Mouse (Mus musculus): Measurements from ENCODE around the gene Foxo3. TPM values are rescaled to one million over a fixed set of nuclear protein-coding genes. Genes with fewer than 3 reads are reported as not detected.

Gene Foxo3
- total RNA-seq, 2 experiments from 2014 or later = 118 to 181 TPM

- ATAC-seq (replicated peaks; ENCODE audit: low FRiP score, poor library complexity, severe bottlenecking) = no peak
Measured at GRCm38 (mm10) chr10:42198682-42199081, 77.9 kb downstream of the Foxo3 start.

GRCm38 (mm10) chr10:42194784-42195183, 81.8 kb downstream of the Foxo3 start:
- ATAC-seq (replicated peaks; ENCODE audit: low FRiP score, poor library complexity, severe bottlenecking) = no peak

- no peak for ATAC-seq (replicated peaks; ENCODE audit: low FRiP score, poor library complexity, severe bottlenecking)
Measured at GRCm38 (mm10) chr10:42193981-42194380, 82.6 kb downstream of the Foxo3 start.

GRCm38 (mm10) chr10:42192951-42193350, 83.6 kb downstream of the Foxo3 start:
- ATAC-seq (replicated peaks; ENCODE audit: low FRiP score, poor library complexity, severe bottlenecking) = no peak

GRCm38 (mm10) chr10:42189674-42190434, 86.7 kb downstream of the Foxo3 start:
- ATAC-seq (replicated peaks; ENCODE audit: low FRiP score, poor library complexity, severe bottlenecking) = no peak

GRCm38 (mm10) chr10:42189037-42189436, 87.5 kb downstream of the Foxo3 start:
- no peak for ATAC-seq (replicated peaks; ENCODE audit: low FRiP score, poor library complexity, severe bottlenecking)

GRCm38 (mm10) chr10:42188091-42188490, 88.5 kb downstream of the Foxo3 start:
- no peak for ATAC-seq (replicated peaks; ENCODE audit: low FRiP score, poor library complexity, severe bottlenecking)

GRCm38 (mm10) chr10:42186941-42187401, 89.6 kb downstream of the Foxo3 start:
- no peak for ATAC-seq (replicated peaks; ENCODE audit: low FRiP score, poor library complexity, severe bottlenecking)

- no peak for ATAC-seq (replicated peaks; ENCODE audit: low FRiP score, poor library complexity, severe bottlenecking)
Measured at GRCm38 (mm10) chr10:42180333-42180732, 96.2 kb downstream of the Foxo3 start.

- no peak for ATAC-seq (replicated peaks; ENCODE audit: low FRiP score, poor library complexity, severe bottlenecking)
Measured at GRCm38 (mm10) chr10:42178751-42179150, 97.8 kb downstream of the Foxo3 start.

- ATAC-seq (replicated peaks; ENCODE audit: low FRiP score, poor library complexity, severe bottlenecking) = no peak
Measured at GRCm38 (mm10) chr10:42177771-42178674, 98.5 kb downstream of the Foxo3 start.

- ATAC-seq (replicated peaks; ENCODE audit: low FRiP score, poor library complexity, severe bottlenecking) = no peak
Measured at GRCm38 (mm10) chr10:42174283-42174682, 102.3 kb downstream of the Foxo3 start.

- ATAC-seq (replicated peaks; ENCODE audit: low FRiP score, poor library complexity, severe bottlenecking) = no peak
Measured at GRCm38 (mm10) chr10:42173839-42174238, 102.7 kb downstream of the Foxo3 start.

- ATAC-seq (replicated peaks; ENCODE audit: low FRiP score, poor library complexity, severe bottlenecking) = no peak
Measured at GRCm38 (mm10) chr10:42170889-42171347, 105.6 kb downstream of the Foxo3 start.

GRCm38 (mm10) chr10:42170201-42170600, 106.4 kb downstream of the Foxo3 start:
- ATAC-seq (replicated peaks; ENCODE audit: low FRiP score, poor library complexity, severe bottlenecking) = no peak

GRCm38 (mm10) chr10:42154727-42155126, 121.8 kb downstream of the Foxo3 start:
- no peak for ATAC-seq (replicated peaks; ENCODE audit: low FRiP score, poor library complexity, severe bottlenecking)

- ATAC-seq (replicated peaks; ENCODE audit: low FRiP score, poor library complexity, severe bottlenecking) = no peak
Measured at GRCm38 (mm10) chr10:42152426-42153205, 123.9 kb downstream of the Foxo3 start.

GRCm38 (mm10) chr10:42149767-42150166, 126.8 kb downstream of the Foxo3 start:
- no peak for ATAC-seq (replicated peaks; ENCODE audit: low FRiP score, poor library complexity, severe bottlenecking)

GRCm38 (mm10) chr10:42148326-42148725, 128.2 kb downstream of the Foxo3 start:
- ATAC-seq (replicated peaks; ENCODE audit: low FRiP score, poor library complexity, severe bottlenecking) = no peak

- ATAC-seq (replicated peaks; ENCODE audit: low FRiP score, poor library complexity, severe bottlenecking) = no peak
Measured at GRCm38 (mm10) chr10:42145221-42145620, 131.3 kb downstream of the Foxo3 start.

Measured in erythroid progenitor cell, adult 5-6 weeks (primary cell).